Mouse (Mus musculus): Measurements from ENCODE around the gene Pttg1ip. TPM values are rescaled to one million over a fixed set of nuclear protein-coding genes. Genes with fewer than 3 reads are reported as not detected.

Gene Pttg1ip
- polyA plus RNA-seq, 1 experiment = 96.1 TPM

GRCm38 (mm10) chr10:77589117-77589516 lies 7.6 kb downstream of the Pttg1ip start:
- H3K36me3 ChIP-seq (ENCODE audit: control insufficient read depth, insufficient read depth) = peaks cover 65% of the 10 kb centered on the region
- H3K27me3 ChIP-seq (ENCODE audit: control insufficient read depth, insufficient read depth, insufficient read length) = no peaks in the 10 kb centered on the region
- H3K79me3 ChIP-seq (ENCODE audit: low read depth) = peaks cover 61% of the 10 kb centered on the region
- H3K79me2 ChIP-seq (ENCODE audit: control insufficient read depth, insufficient read depth) = peaks cover 85% of the 10 kb centered on the region
- TF ChIP-seq MYOG (IDR thresholded peaks at IDR 0.05; ENCODE audit: control insufficient read depth, extremely low read depth, insufficient read length) (no peak), CEBPB (IDR thresholded peaks at IDR 0.05; ENCODE audit: low read depth) (no peak)
- H3K4me3 ChIP-seq (ENCODE audit: insufficient read depth, poor library complexity, severe bottlenecking) = no peak overlapping the region
- H3ac ChIP-seq (ENCODE audit: control insufficient read depth, insufficient read length, low read depth) = no peak overlapping the region

- H3K79me3 ChIP-seq (ENCODE audit: low read depth) = peaks cover 57% of the 10 kb centered on the region
- no peak overlapping the region for H3ac ChIP-seq (ENCODE audit: control insufficient read depth, insufficient read length, low read depth)
- H3K36me3 ChIP-seq (ENCODE audit: control insufficient read depth, insufficient read depth) = peaks cover 72% of the 10 kb centered on the region
- H3K4me3 ChIP-seq (ENCODE audit: insufficient read depth, poor library complexity, severe bottlenecking) = no peak overlapping the region
- H3K27me3 ChIP-seq (ENCODE audit: control insufficient read depth, insufficient read depth, insufficient read length) = no peaks in the 10 kb centered on the region
- TF ChIP-seq MYOG (IDR thresholded peaks at IDR 0.05; ENCODE audit: control insufficient read depth, extremely low read depth, insufficient read length) (no peak), MAX (IDR thresholded peaks at IDR 0.05) (no peak), CTCF (IDR thresholded peaks at IDR 0.05; ENCODE audit: control insufficient read depth, insufficient read depth, insufficient read length) (no peak), MYOD1 (IDR thresholded peaks at IDR 0.05; ENCODE audit: control insufficient read depth, insufficient read length, low read depth) (no peak), FOSL1 (IDR thresholded peaks at IDR 0.05; ENCODE audit: insufficient read depth, low read length, poor library complexity, severe bottlenecking) (no peak), USF1 (IDR thresholded peaks at IDR 0.05; ENCODE audit: low read depth) (no peak), CEBPB (IDR thresholded peaks at IDR 0.05; ENCODE audit: low read depth) (no peak)
- peaks cover 79% of the 10 kb centered on the region for H3K79me2 ChIP-seq (ENCODE audit: control insufficient read depth, insufficient read depth)
Observed at GRCm38 (mm10) chr10:77589749-77590148, 8.2 kb downstream of the Pttg1ip start.

GRCm38 (mm10) chr10:77590812-77591211 lies 9.3 kb downstream of the Pttg1ip start:
- Histone ChIP-seq H3ac (ENCODE audit: control insufficient read depth, insufficient read length, low read depth) (no peak overlapping the region), H3K79me2 (ENCODE audit: control insufficient read depth, insufficient read depth) (peaks cover 68% of the 10 kb centered on the region), H3K36me3 (ENCODE audit: control insufficient read depth, insufficient read depth) (peaks cover 82% of the 10 kb centered on the region), H3K4me3 (ENCODE audit: insufficient read depth, poor library complexity, severe bottlenecking) (no peak overlapping the region), H3K79me3 (ENCODE audit: low read depth) (peaks cover 50% of the 10 kb centered on the region), H3K27me3 (ENCODE audit: control insufficient read depth, insufficient read depth, insufficient read length) (no peaks in the 10 kb centered on the region)
- peak; percentile 19 for TF ChIP-seq MAX (IDR thresholded peaks at IDR 0.05)
- no peak for TF ChIP-seq MYOG (IDR thresholded peaks at IDR 0.05; ENCODE audit: control insufficient read depth, extremely low read depth, insufficient read length)
- TF ChIP-seq CTCF (IDR thresholded peaks at IDR 0.05; ENCODE audit: control insufficient read depth, insufficient read depth, insufficient read length) = peak; percentile 19

- Histone ChIP-seq H3K36me3 (ENCODE audit: control insufficient read depth, insufficient read depth) (peaks cover 81% of the 10 kb centered on the region), H3K79me2 (ENCODE audit: control insufficient read depth, insufficient read depth) (peaks cover 61% of the 10 kb centered on the region), H3K4me3 (ENCODE audit: insufficient read depth, poor library complexity, severe bottlenecking) (no peak overlapping the region), H3ac (ENCODE audit: control insufficient read depth, insufficient read length, low read depth) (no peak overlapping the region), H3K79me3 (ENCODE audit: low read depth) (peaks cover 42% of the 10 kb centered on the region), H3K27me3 (ENCODE audit: control insufficient read depth, insufficient read depth, insufficient read length) (no peaks in the 10 kb centered on the region)
- no peak for TF ChIP-seq FOSL1 (IDR thresholded peaks at IDR 0.05; ENCODE audit: insufficient read depth, low read length, poor library complexity, severe bottlenecking)
- TF ChIP-seq MAX (IDR thresholded peaks at IDR 0.05) = no peak
- TF ChIP-seq CTCF (IDR thresholded peaks at IDR 0.05; ENCODE audit: control insufficient read depth, insufficient read depth, insufficient read length) = no peak
- TF ChIP-seq USF1 (IDR thresholded peaks at IDR 0.05; ENCODE audit: low read depth) = no peak
Observed at GRCm38 (mm10) chr10:77591546-77591945, 10.0 kb downstream of the Pttg1ip start.

GRCm38 (mm10) chr10:77596060-77596459 lies 14.5 kb downstream of the Pttg1ip start:
- peaks cover 7% of the 10 kb centered on the region for H3K79me3 ChIP-seq (ENCODE audit: low read depth)
- H3ac ChIP-seq (ENCODE audit: control insufficient read depth, insufficient read length, low read depth) = no peak overlapping the region
- peaks cover 16% of the 10 kb centered on the region for H3K79me2 ChIP-seq (ENCODE audit: control insufficient read depth, insufficient read depth)
- H3K27me3 ChIP-seq (ENCODE audit: control insufficient read depth, insufficient read depth, insufficient read length) = no peaks in the 10 kb centered on the region
- TF ChIP-seq MAX (IDR thresholded peaks at IDR 0.05) = no peak
- TF ChIP-seq MYOD1 (IDR thresholded peaks at IDR 0.05; ENCODE audit: control insufficient read depth, insufficient read length, low read depth) = no peak
- TF ChIP-seq MYOG (IDR thresholded peaks at IDR 0.05; ENCODE audit: control insufficient read depth, extremely low read depth, insufficient read length) = no peak
- TF ChIP-seq FOSL1 (IDR thresholded peaks at IDR 0.05; ENCODE audit: insufficient read depth, low read length, poor library complexity, severe bottlenecking) = no peak
- TF ChIP-seq USF1 (IDR thresholded peaks at IDR 0.05; ENCODE audit: low read depth) = no peak
- TF ChIP-seq CEBPB (IDR thresholded peaks at IDR 0.05; ENCODE audit: low read depth) = no peak
- no peak for TF ChIP-seq CTCF (IDR thresholded peaks at IDR 0.05; ENCODE audit: control insufficient read depth, insufficient read depth, insufficient read length)
- peaks cover 75% of the 10 kb centered on the region for H3K36me3 ChIP-seq (ENCODE audit: control insufficient read depth, insufficient read depth)
- H3K4me3 ChIP-seq (ENCODE audit: insufficient read depth, poor library complexity, severe bottlenecking) = no peak overlapping the region

- no peak for TF ChIP-seq CTCF (IDR thresholded peaks at IDR 0.05; ENCODE audit: control insufficient read depth, insufficient read depth, insufficient read length)
- no peak for TF ChIP-seq USF1 (IDR thresholded peaks at IDR 0.05; ENCODE audit: low read depth)
Observed at GRCm38 (mm10) chr10:77603021-77603420, 21.5 kb downstream of the Pttg1ip start.

More at GRCm38 (mm10) chr10:77603021-77603420, 21.5 kb downstream of the Pttg1ip start:
- H3K79me3 ChIP-seq (ENCODE audit: low read depth) = peaks cover 14% of the 10 kb centered on the region
- no peak overlapping the region for H3ac ChIP-seq (ENCODE audit: control insufficient read depth, insufficient read length, low read depth)
- peaks cover 12% of the 10 kb centered on the region for H3K36me3 ChIP-seq (ENCODE audit: control insufficient read depth, insufficient read depth)
- H3K4me3 ChIP-seq (ENCODE audit: insufficient read depth, poor library complexity, severe bottlenecking) = no peak overlapping the region
- peaks cover 16% of the 10 kb centered on the region for H3K79me2 ChIP-seq (ENCODE audit: control insufficient read depth, insufficient read depth)
- H3K27me3 ChIP-seq (ENCODE audit: control insufficient read depth, insufficient read depth, insufficient read length) = no peaks in the 10 kb centered on the region
